Mouse (Mus musculus) lung, embryonic 16.5 days (tissue): ENCODE data around the gene Kcnn1. TPM values are rescaled to one million over a fixed set of nuclear protein-coding genes. Genes with fewer than 3 reads are reported as not detected.

Source experiments
- ATAC-seq: fragments of 200-750 bp; cut with Nextera tagmentation; 2 replicates; pipeline ENCODE4 v1.8.0; 2017; ENCODE audit warnings: low read depth, mild to moderate bottlenecking, moderate library complexity
- H3K27ac ChIP-seq: fragments of 300-500 bp; sonication (generic); 2 replicates; pipeline ENCODE4 v1.5.1; 2014; ENCODE audit warnings: mild to moderate bottlenecking, control low read depth, low read length
- H3K27me3 ChIP-seq: fragments of 300-500 bp; sonication (generic); 2 replicates; pipeline ENCODE4 v1.6.1; 2014; ENCODE audit warnings: low read depth, low read length, mixed read lengths; ENCODE audit not compliant: control insufficient read depth, insufficient read depth
- H3K36me3 ChIP-seq: fragments of 300-500 bp; sonication (generic); 2 replicates; pipeline ENCODE4 v1.6.1; 2014; ENCODE audit warnings: low read length; ENCODE audit not compliant: control insufficient read depth, insufficient read depth
- H3K4me1 ChIP-seq: fragments of 300-500 bp; sonication (generic); replicated peaks from 2 replicates; pipeline ENCODE4 v1.6.1; 2014; ENCODE audit warnings: low read length, mixed read lengths; ENCODE audit not compliant: control insufficient read depth, insufficient read depth
- H3K4me2 ChIP-seq: fragments of 300-500 bp; sonication (generic); 2 replicates; pipeline ENCODE4 v1.6.1; 2014; ENCODE audit warnings: low read depth, low read length, control low read depth
- H3K4me3 ChIP-seq: fragments of 300-500 bp; sonication (generic); 2 replicates; pipeline ENCODE4 v1.5.1; 2014; ENCODE audit warnings: mild to moderate bottlenecking, low read length, control low read depth
- H3K9ac ChIP-seq: fragments of 300-500 bp; sonication (generic); 2 replicates; pipeline ENCODE4 v1.6.1; 2014; ENCODE audit warnings: low read length, control low read depth
- H3K9me3 ChIP-seq: fragments of 300-500 bp; sonication (generic); 2 replicates; pipeline ENCODE4 v1.6.1; 2016; ENCODE audit warnings: low read length; ENCODE audit not compliant: control insufficient read depth
- WGBS: fragments of 180-500 bp; shearing (Covaris S2); extraction: QIAGEN DNeasy Blood & Tissue Kit; methylation state at CpG from one replicate; pipeline ENCODE4 v1.1.7; 2014; 5-methylcytosine and 5-hydroxymethylcytosine counted together
- polyA plus RNA-seq: library from polyadenylated mRNA; unstranded; fragments of >200 nt; fragmentation: Nextera tagmentation; extraction: Ambion mirVana; gene quantifications from 2 replicates; pipeline ENCODE4 v1.2.1, GENCODE M21; 2015

The Kcnn1 gene
- polyA plus RNA-seq: 0.40 and 0.99 TPM in 2 replicates

GRCm38 (mm10) chr8:70862824-70863641 lies at the start of gene Kcnn1:
Gene Kcnn1, minus strand, starts transcription at chr8:70863258.
- H3K27ac ChIP-seq: no peak within 1 kb of the TSS
- no peaks in the 10 kb centered on the region; the same call in 1 of the 2 replicates for H3K36me3 ChIP-seq
- H3K4me3 ChIP-seq: peak within 1 kb of the TSS; percentile 39
- peaks cover 29% of the 10 kb centered on the region for H3K27me3 ChIP-seq
- no peaks in the 10 kb centered on the region for H3K9me3 ChIP-seq
- WGBS: under 1% methylated on average over 52 of the region's 55 CpGs
- ATAC-seq: no peak
- H3K9ac ChIP-seq: peak within 1 kb of the TSS; percentile 46
- H3K4me1 ChIP-seq: peaks cover 22% of the 10 kb centered on the region
- H3K4me2 ChIP-seq: peak within 1 kb of the TSS; percentile 64

- H3K4me3 ChIP-seq: no peak overlapping the region
- no peak for ATAC-seq
- no peaks in the 10 kb centered on the region for H3K9me3 ChIP-seq
- 73% methylated on average over 5 of the region's 5 CpGs for WGBS
- H3K4me2 ChIP-seq: no peak overlapping the region
- H3K36me3 ChIP-seq: peaks cover 46% of the 10 kb centered on the region
- no peak overlapping the region for H3K9ac ChIP-seq
- H3K4me1 ChIP-seq: peaks cover 6% of the 10 kb centered on the region
- H3K27me3 ChIP-seq: no peaks in the 10 kb centered on the region
- H3K27ac ChIP-seq: no peak overlapping the region
Observed at GRCm38 (mm10) chr8:70911596-70911995, 48.5 kb upstream of the Kcnn1 start.

DNA sequence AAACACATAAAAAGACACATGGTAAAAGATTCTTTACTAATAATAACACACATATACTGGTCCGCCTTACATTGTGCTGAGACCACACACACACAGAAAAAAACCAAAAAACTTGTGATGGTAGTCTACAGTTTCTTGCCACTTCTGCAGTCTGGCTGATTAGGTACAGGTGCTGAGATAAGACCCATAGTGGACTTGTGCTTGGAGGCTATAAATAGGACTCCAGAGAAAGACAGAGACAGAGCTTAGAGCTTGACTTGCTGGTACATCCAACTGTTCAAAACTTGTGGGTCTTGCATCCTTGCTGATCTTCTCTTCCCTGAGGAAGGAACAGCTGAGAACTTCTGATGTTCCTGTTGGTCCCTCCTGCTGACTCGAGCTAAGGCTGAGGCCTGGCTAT lies 44.5 kb upstream of the Kcnn1 start:
- no peak for ATAC-seq
- 93% methylated on average over 2 of the region's 2 CpGs for WGBS
- no peak overlapping the region for H3K4me2 ChIP-seq

DNA sequence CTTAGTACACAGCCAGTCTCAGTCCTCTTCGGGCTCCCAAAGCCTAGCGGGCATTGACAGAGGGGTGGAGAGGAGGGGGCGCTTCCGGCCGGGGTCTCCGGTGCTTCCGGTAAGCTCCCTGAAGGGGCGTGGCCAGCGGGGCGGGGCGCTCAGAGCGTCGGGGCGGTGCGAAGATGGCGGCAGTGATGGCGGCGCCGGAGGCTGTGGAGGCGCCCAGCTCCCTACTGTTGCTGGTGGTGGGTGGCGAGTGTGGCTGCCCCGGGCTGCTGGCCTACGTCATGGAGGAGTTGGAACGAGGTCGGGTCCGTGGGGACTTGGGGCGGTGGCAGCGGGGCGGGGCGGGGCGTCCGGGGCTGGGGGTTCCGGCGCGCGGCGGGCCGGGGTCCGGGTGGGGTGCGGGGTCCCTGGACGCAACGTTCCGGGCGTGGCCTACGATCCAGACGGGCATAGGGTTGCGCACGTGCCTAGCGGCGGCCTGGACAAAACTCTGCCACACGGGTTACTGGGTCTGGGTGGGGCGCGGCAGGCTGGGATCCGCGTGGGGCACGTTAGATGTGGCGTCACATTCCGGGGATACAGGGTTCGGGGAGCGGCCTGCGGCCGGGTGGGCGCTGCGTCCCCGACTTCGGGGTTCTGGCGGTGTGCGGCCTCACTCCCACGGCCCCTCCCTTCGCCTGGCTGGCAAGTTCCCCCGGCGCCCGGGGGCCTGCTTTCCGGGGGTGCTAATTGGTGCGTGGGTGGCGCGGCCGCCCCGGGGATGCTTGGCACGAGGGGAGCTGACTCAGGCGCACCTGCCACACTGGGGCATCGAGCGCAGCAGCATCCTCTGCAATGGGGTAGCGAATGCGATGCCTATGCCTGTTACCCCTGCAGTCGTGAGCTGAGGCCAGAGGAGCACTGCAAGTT lies 43.0 kb upstream of the Kcnn1 start, which contains the start of gene Map1s:
Gene Map1s (plus strand): TSS at position 102 of the 906 bp plus-strand sequence.
- Histone ChIP-seq H3K4me2 (peak within 1 kb of the TSS; percentile 78), H3K9ac (peak within 1 kb of the TSS; percentile 92), H3K27ac (peak within 1 kb of the TSS; percentile 93), H3K9me3 (no peaks in the 10 kb centered on the region), H3K4me1 (peaks cover 11% of the 10 kb centered on the region), H3K4me3 (peak within 1 kb of the TSS; percentile 88), H3K27me3 (no peaks in the 10 kb centered on the region), H3K36me3 (peaks cover under 1% of the 10 kb centered on the region)
- peak; percentile 93 for ATAC-seq
- 0% methylated on average over 65 of the region's 86 CpGs for WGBS

More for the DNA sequence above, 44.5 kb upstream of the Kcnn1 start:
- Histone ChIP-seq H3K36me3 (peaks cover 11% of the 10 kb centered on the region), H3K27me3 (no peaks in the 10 kb centered on the region), H3K4me3 (no peak overlapping the region), H3K27ac (no peak overlapping the region), H3K9ac (no peak overlapping the region), H3K9me3 (no peaks in the 10 kb centered on the region), H3K4me1 (peaks cover 11% of the 10 kb centered on the region)

DNA sequence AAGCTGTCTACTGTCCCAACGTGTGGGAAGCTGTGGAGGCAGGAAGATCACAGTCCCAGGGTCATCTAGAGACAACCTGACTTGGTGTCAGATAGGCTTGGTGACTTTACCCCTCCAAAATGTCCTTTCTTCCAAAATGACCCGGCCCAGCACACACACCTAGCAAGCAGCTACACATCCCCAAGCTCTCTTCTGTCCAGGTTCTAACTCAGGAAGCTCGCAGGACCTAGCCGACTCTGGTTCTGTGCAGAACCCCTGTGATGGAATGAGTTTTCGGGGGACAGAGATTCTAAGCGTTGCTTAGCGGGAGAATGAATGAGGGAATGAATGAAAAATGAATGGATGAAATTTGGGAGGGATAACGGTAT lies 42.4 kb upstream of the Kcnn1 start:
- H3K27me3 ChIP-seq: no peaks in the 10 kb centered on the region
- peak overlapping the region; percentile 88 for H3K4me3 ChIP-seq
- peaks cover 11% of the 10 kb centered on the region for H3K4me1 ChIP-seq
- no peaks in the 10 kb centered on the region for H3K36me3 ChIP-seq
- H3K27ac ChIP-seq: peak overlapping the region; percentile 93
- 14% methylated on average over 8 of the region's 8 CpGs for WGBS
- H3K9ac ChIP-seq: peak overlapping the region; percentile 92
- no peaks in the 10 kb centered on the region for H3K9me3 ChIP-seq
- H3K4me2 ChIP-seq: peak overlapping the region; percentile 78
- peak; percentile 4 for ATAC-seq

GRCm38 (mm10) chr8:70904532-70904931 lies 41.5 kb upstream of the Kcnn1 start:
- H3K4me1 ChIP-seq: peaks cover 11% of the 10 kb centered on the region

GRCm38 (mm10) chr8:70903582-70903981 lies 40.5 kb upstream of the Kcnn1 start:
- H3K9ac ChIP-seq: no peak overlapping the region
- no peak overlapping the region for H3K4me3 ChIP-seq
- no peak overlapping the region for H3K4me2 ChIP-seq
- H3K27me3 ChIP-seq: no peaks in the 10 kb centered on the region
- peaks cover 11% of the 10 kb centered on the region for H3K4me1 ChIP-seq
- H3K27ac ChIP-seq: no peak overlapping the region; the same call in 1 of the 2 replicates
- no peaks in the 10 kb centered on the region for H3K36me3 ChIP-seq
- H3K9me3 ChIP-seq: no peaks in the 10 kb centered on the region
- no peak for ATAC-seq

More at GRCm38 (mm10) chr8:70904532-70904931, 41.5 kb upstream of the Kcnn1 start:
- no peak overlapping the region for H3K9ac ChIP-seq
- no peaks in the 10 kb centered on the region for H3K36me3 ChIP-seq
- no peak overlapping the region for H3K4me2 ChIP-seq
- no peak overlapping the region for H3K4me3 ChIP-seq
- H3K27ac ChIP-seq: peak overlapping the region; percentile 93; the same call in 1 of the 2 replicates
- no peaks in the 10 kb centered on the region for H3K27me3 ChIP-seq
- ATAC-seq: peak; percentile 18
- H3K9me3 ChIP-seq: no peaks in the 10 kb centered on the region
- 41% methylated on average over 4 of the region's 4 CpGs for WGBS

GRCm38 (mm10) chr8:70903112-70903511 lies 40.1 kb upstream of the Kcnn1 start:
- Histone ChIP-seq H3K9me3 (no peaks in the 10 kb centered on the region), H3K4me1 (peaks cover 15% of the 10 kb centered on the region), H3K27ac (no peak overlapping the region), H3K36me3 (no peaks in the 10 kb centered on the region), H3K9ac (no peak overlapping the region), H3K4me3 (no peak overlapping the region), H3K27me3 (no peaks in the 10 kb centered on the region), H3K4me2 (no peak overlapping the region)
- 39% methylated on average over 4 of the region's 4 CpGs for WGBS
- no peak for ATAC-seq

DNA sequence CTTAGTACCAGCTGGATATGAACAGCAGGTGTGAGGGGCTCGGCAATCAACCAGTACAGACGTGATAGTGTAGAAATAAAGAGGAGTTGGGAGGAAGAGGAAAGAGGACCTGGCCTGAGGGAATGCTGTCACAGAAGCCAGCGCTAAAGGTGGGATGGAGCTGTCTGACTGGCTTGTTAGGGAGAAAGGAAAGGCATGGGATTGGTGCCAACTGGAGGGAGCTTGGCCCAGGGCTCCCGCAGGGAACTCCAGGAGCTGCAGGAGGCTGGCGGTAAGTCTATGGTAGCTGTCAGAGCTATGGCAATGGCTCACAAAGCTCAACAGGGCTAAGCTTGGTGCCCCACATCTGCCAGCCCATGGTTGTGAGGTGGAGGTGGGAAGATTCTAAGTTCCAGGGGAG lies 39.2 kb upstream of the Kcnn1 start:
- ATAC-seq: no peak
- Histone ChIP-seq H3K9ac (no peak overlapping the region; the same call in 1 of the 2 replicates), H3K4me2 (no peak overlapping the region), H3K4me1 (peaks cover 15% of the 10 kb centered on the region), H3K27me3 (no peaks in the 10 kb centered on the region), H3K9me3 (no peaks in the 10 kb centered on the region), H3K4me3 (no peak overlapping the region), H3K36me3 (no peaks in the 10 kb centered on the region), H3K27ac (no peak overlapping the region)
- 31% methylated on average over 5 of the region's 5 CpGs for WGBS
